Mouse (Mus musculus): ENCODE measurements around the gene Fmo6. TPM values are rescaled to one million over a fixed set of nuclear protein-coding genes. Genes with fewer than 3 reads are reported as not detected.

The Fmo6 gene
- polyA plus RNA-seq (2021; fragmentation: Nextera tagmentation): not detected in 2 replicates
- long read RNA-seq, experiment 1: 0 reads
- long read RNA-seq, experiment 2: 0 reads

GRCm38 (mm10) chr1:162937415-162937814 is at the start of gene Fmo6:
Gene Fmo6, minus strand, starts transcription at chr1:162937515.

GRCm38 (mm10) chr1:162984428-162984827 is 47.1 kb upstream of the Fmo6 start, which contains the start of gene Fmo3:
Gene Fmo3, minus strand, starts transcription at chr1:162984528.

GRCm38 (mm10) chr1:162897838-162898811 is 39.2 kb downstream of the Fmo6 start, which contains the start of gene Fmo2:
Gene Fmo2, minus strand, starts transcription at chr1:162898726.

Other genes with a start within 250 kb of the Fmo6 start
- 59.3 and 72.1 TPM in 2 replicates for gene Prrc2c, start 197.0 kb downstream of the Fmo6 start, polyA plus RNA-seq (2021; fragmentation: Nextera tagmentation)
- gene Fmo4, start 123.5 kb downstream of the Fmo6 start, polyA plus RNA-seq (2021; fragmentation: Nextera tagmentation): not detected in 2 replicates
- gene Fmo1, start 70.9 kb downstream of the Fmo6 start, polyA plus RNA-seq (2021; fragmentation: Nextera tagmentation): 5.8 and 6.8 TPM in 2 replicates
- 0.20 and 1.9 TPM in 2 replicates for gene Fmo2, start 38.8 kb downstream of the Fmo6 start, polyA plus RNA-seq (2021; fragmentation: Nextera tagmentation)
- not detected in 2 replicates for gene Fmo3, start 47.0 kb upstream of the Fmo6 start, polyA plus RNA-seq (2021; fragmentation: Nextera tagmentation)
- not detected in 2 replicates for gene Mroh9, start 148.2 kb upstream of the Fmo6 start, polyA plus RNA-seq (2021; fragmentation: Nextera tagmentation)

Measured in layer of hippocampus, adult 6 months (tissue).